Mouse (Mus musculus): Measurements from ENCODE around the gene Ralb. TPM values are rescaled to one million over a fixed set of nuclear protein-coding genes. Genes with fewer than 3 reads are reported as not detected.

Ralb gene
- polyA plus RNA-seq, 1 experiment from 2014 or later = 97.7 TPM

DNA sequence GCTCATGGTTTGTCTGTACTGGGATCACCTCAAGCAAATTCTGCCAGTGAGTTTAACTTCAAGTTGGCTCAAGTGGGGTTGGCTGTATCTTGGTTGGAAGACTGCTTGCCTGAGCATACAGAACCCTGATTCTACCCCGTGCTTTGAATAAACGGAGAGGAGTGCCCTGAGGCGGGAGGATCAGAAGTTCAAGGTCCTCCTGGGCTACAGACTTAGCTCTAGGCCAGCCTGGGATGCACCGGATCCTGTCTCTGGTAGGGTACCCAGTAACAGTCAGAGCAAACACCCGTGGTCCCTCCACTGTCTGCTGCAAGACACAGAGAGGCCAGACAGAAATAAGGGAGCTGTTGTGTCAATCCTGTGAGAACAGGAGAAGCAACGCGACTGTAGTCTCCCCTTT, 17.1 kb upstream of the Ralb start:
- no peaks in the 10 kb centered on the region for H3K27me3 ChIP-seq
- no peak overlapping the region for H3K4me2 ChIP-seq (replicated peaks)
- no peak overlapping the region for H3K4me3 ChIP-seq
- no peaks in the 10 kb centered on the region for H3K36me3 ChIP-seq
- 83% methylated on average over 7 of the region's 7 CpGs for WGBS
- ATAC-seq (ENCODE audit: low FRiP score) = no peak
- H3K9ac ChIP-seq = no peak overlapping the region
- no peak overlapping the region for H3K27ac ChIP-seq
- peaks cover 21% of the 10 kb centered on the region for H3K4me1 ChIP-seq
- no peaks in the 10 kb centered on the region for H3K9me3 ChIP-seq (replicated peaks)

DNA sequence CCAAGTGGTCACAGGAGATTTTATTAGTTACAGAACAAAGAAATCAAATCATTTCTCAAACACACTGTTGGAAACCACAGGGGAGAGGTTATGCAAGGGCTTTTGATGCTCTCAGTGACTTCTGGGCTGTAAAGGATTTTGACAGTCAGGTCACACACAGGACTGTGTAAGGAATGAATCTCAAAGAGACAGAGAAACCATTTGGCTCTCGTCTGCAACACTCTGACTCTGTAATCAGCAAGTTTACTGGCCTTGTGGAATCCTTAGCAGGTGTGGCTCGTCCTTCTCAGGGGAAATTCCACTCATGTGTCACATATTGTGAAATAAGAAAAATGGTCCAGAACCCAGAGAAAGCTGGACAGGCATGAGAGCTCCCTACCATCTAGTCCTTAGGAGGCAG, 16.4 kb upstream of the Ralb start:
- 42% methylated on average over 2 of the region's 2 CpGs for WGBS
- H3K9me3 ChIP-seq (replicated peaks) = no peaks in the 10 kb centered on the region
- H3K4me3 ChIP-seq = no peak overlapping the region
- H3K4me1 ChIP-seq = peaks cover 16% of the 10 kb centered on the region
- no peak overlapping the region for H3K27ac ChIP-seq
- H3K9ac ChIP-seq = no peak overlapping the region
- no peak overlapping the region for H3K4me2 ChIP-seq (replicated peaks)
- no peaks in the 10 kb centered on the region for H3K27me3 ChIP-seq
- no peak for ATAC-seq (ENCODE audit: low FRiP score)
- no peaks in the 10 kb centered on the region for H3K36me3 ChIP-seq

DNA sequence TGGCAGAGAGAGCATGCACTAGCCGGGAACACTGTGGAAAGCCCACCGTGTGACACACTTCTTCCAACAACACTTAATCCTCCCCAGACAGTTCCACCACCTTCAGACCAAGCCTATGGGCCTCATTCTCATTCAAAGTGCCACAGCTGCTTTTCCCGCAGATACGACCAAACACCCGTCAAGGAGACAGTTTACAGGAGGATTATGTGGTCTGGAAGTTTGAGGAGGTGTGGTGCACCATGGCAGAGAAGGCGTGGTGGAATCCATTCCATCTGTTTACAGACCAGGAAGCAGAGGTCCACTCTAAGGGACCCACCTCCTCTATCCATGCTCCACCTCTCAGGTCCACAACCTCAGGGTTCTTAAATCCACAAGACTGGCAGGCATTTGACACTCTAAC, 14.7 kb upstream of the Ralb start:
- H3K9ac ChIP-seq = no peak overlapping the region
- 81% methylated on average over 6 of the region's 6 CpGs for WGBS
- no peaks in the 10 kb centered on the region for H3K9me3 ChIP-seq (replicated peaks)
- H3K27ac ChIP-seq = no peak overlapping the region
- H3K4me2 ChIP-seq (replicated peaks) = no peak overlapping the region
- H3K4me3 ChIP-seq = no peak overlapping the region
- H3K27me3 ChIP-seq = no peaks in the 10 kb centered on the region
- H3K4me1 ChIP-seq = peaks cover 6% of the 10 kb centered on the region; the same call in 1 of the 2 replicates
- ATAC-seq (ENCODE audit: low FRiP score) = no peak
- no peaks in the 10 kb centered on the region for H3K36me3 ChIP-seq

DNA sequence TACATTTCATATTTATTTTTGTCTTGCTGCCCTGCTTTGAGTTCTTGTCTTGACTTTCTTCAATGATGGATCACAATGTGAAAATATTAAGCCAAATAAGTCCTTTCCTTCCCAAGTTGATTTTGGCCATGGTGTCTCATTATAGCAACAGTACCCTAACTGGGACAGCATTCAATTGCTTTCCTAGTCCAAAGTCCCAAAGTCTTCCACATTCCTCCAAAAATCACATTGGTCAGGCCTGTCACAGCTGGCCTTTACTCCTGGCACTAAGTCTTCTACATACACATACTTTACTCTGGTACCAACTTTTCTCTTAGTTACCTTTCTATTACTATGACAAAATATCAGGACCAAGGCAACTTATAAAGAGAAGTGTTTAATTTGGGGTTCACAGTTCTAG, 14.2 kb upstream of the Ralb start:
- Histone ChIP-seq H3K9ac (no peak overlapping the region), H3K4me3 (no peak overlapping the region), H3K4me2 (replicated peaks) (no peak overlapping the region), H3K36me3 (no peaks in the 10 kb centered on the region), H3K27ac (no peak overlapping the region), H3K4me1 (peaks cover 6% of the 10 kb centered on the region; the same call in 1 of the 2 replicates), H3K27me3 (no peaks in the 10 kb centered on the region), H3K9me3 (replicated peaks) (no peaks in the 10 kb centered on the region)
- ATAC-seq (ENCODE audit: low FRiP score) = no peak

DNA sequence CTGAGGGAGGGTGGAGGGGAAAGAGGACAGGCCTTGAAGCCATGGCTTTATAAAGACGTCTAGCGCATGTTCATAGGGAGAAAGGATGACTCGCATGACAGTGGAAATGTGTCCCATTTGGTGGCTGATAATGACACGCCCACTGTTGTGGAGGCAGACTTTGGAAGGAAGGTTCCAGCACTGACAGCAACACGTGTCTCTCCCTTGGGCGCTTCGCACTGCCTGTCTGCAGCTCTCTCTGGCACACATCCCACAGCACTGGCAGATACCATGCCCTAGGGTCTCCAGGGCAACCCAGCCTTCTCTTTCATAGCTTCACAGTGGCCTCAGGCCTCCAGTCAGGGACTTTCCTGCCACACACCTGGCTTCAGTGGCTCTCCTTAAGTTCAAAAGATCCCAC, 13.5 kb upstream of the Ralb start:
- Histone ChIP-seq H3K27ac (no peak overlapping the region), H3K9ac (no peak overlapping the region), H3K4me3 (no peak overlapping the region), H3K4me2 (replicated peaks) (no peak overlapping the region), H3K4me1 (peaks cover 6% of the 10 kb centered on the region; the same call in 1 of the 2 replicates), H3K36me3 (no peaks in the 10 kb centered on the region), H3K9me3 (replicated peaks) (no peaks in the 10 kb centered on the region), H3K27me3 (no peaks in the 10 kb centered on the region)
- WGBS = 85% methylated on average over 7 of the region's 7 CpGs
- ATAC-seq (ENCODE audit: low FRiP score) = no peak

DNA sequence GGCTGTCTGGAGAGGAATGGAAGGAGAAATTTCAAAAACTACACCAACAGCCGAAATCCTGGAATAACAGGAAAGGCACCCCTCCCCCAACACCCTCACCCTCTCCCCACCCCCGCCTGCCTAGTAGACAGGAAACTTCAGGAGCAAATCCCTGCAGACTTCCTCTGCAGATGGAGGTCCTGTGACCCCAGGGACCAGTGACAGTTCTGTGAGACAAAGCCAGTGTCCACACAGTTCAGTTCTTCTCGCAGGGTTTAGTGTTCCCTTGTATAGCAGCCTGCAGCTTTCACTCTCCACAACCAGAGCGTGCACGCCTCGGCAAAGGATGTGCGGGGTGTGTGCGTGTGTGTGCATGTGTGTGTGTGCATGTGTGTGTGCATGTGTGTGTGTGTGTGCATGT, 6.3 kb upstream of the Ralb start:
- H3K27me3 ChIP-seq = peaks cover 13% of the 10 kb centered on the region
- ATAC-seq (ENCODE audit: low FRiP score) = no peak

DNA sequence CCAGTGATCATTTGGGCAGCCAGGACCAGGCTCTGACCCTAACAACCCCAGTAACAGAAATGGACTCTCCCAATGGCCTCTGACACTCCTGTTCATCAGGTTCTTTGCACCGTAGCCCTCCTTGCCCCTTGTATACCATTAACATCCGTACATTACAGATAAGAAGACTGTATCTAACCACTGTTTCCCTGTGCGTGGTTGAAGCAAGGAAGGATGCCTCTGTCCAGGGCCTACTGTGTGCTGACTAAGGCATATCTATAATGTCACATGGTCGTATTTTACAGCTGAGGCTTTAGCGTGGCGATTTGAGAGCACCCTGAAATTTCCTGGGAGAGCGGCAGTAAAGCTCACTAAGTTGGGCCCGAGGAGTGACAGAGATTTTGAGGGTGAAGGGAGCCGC, 5.8 kb upstream of the Ralb start:
- Histone ChIP-seq H3K27me3 (peaks cover 14% of the 10 kb centered on the region), H3K9ac (no peak overlapping the region), H3K4me1 (peaks cover 13% of the 10 kb centered on the region; the same call in 1 of the 2 replicates), H3K9me3 (replicated peaks) (no peaks in the 10 kb centered on the region), H3K36me3 (no peaks in the 10 kb centered on the region), H3K4me3 (no peak overlapping the region), H3K27ac (0 out of 2 replicates have a peak overlapping the region, but pooled peaks have one; percentile 18), H3K4me2 (replicated peaks) (no peak overlapping the region)
- WGBS = 68% methylated on average over 9 of the region's 9 CpGs
- ATAC-seq (ENCODE audit: low FRiP score) = no peak

More for the DNA sequence above, 6.3 kb upstream of the Ralb start:
- Histone ChIP-seq H3K4me2 (replicated peaks) (no peak overlapping the region), H3K4me1 (peaks cover 13% of the 10 kb centered on the region; the same call in 1 of the 2 replicates), H3K27ac (0 out of 2 replicates have a peak overlapping the region, but pooled peaks have one; percentile 18), H3K4me3 (no peak overlapping the region), H3K36me3 (no peaks in the 10 kb centered on the region), H3K9me3 (replicated peaks) (no peaks in the 10 kb centered on the region), H3K9ac (no peak overlapping the region)
- WGBS = 65% methylated on average over 8 of the region's 8 CpGs

DNA sequence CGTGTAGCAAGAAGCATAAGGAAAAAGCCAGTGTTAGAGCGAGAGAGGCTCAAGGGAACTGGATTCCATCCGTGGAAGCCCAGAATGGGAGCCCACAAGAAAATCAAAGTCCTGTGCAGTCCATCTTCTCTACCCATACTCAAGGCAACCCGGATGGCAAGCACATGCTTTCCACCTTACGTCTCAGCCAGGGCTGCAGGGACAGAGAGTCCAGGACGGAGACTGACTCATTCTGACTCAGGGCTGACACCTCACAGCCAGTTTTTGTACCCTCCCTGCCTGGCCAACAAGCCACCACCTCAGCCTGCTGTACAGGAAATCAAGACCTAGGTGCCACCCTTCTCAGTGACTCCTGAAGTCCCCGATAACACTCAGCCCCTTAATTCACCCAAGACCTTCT, 4.9 kb upstream of the Ralb start:
- H3K27ac ChIP-seq = no peak overlapping the region
- H3K27me3 ChIP-seq = peaks cover 14% of the 10 kb centered on the region
- 83% methylated on average over 7 of the region's 7 CpGs for WGBS
- H3K4me1 ChIP-seq = peaks cover 16% of the 10 kb centered on the region
- H3K36me3 ChIP-seq = no peaks in the 10 kb centered on the region
- no peak overlapping the region for H3K4me2 ChIP-seq (replicated peaks)
- ATAC-seq (ENCODE audit: low FRiP score) = no peak
- H3K9me3 ChIP-seq (replicated peaks) = no peaks in the 10 kb centered on the region
- H3K9ac ChIP-seq = no peak overlapping the region
- no peak overlapping the region for H3K4me3 ChIP-seq

DNA sequence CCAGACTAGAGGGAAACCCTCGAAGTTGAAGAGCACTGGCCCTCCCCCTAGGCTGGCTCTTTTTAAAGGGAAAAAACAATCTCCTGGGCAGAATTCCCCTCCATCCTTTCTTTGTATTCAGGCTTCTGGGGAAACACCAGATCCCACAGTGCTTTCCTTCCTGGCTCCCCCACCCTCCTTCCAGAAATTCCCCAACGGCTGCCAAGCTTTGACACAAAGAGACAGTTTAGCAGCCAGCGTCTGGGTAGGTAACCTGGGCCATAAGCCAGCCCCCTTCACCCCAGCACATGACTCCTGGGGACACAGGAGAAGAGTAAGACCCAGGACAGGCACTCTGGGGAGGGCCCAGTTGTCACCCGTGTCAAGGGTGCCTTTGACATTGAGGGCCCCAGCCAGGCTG, 4.0 kb upstream of the Ralb start:
- no peak overlapping the region for H3K4me3 ChIP-seq
- WGBS = 52% methylated on average over 4 of the region's 4 CpGs
- no peaks in the 10 kb centered on the region for H3K36me3 ChIP-seq
- no peak overlapping the region for H3K27ac ChIP-seq
- no peak overlapping the region for H3K4me2 ChIP-seq (replicated peaks)
- ATAC-seq (ENCODE audit: low FRiP score) = no peak
- no peaks in the 10 kb centered on the region for H3K9me3 ChIP-seq (replicated peaks)
- peaks cover 22% of the 10 kb centered on the region for H3K4me1 ChIP-seq
- H3K9ac ChIP-seq = no peak overlapping the region
- peaks cover 14% of the 10 kb centered on the region for H3K27me3 ChIP-seq

DNA sequence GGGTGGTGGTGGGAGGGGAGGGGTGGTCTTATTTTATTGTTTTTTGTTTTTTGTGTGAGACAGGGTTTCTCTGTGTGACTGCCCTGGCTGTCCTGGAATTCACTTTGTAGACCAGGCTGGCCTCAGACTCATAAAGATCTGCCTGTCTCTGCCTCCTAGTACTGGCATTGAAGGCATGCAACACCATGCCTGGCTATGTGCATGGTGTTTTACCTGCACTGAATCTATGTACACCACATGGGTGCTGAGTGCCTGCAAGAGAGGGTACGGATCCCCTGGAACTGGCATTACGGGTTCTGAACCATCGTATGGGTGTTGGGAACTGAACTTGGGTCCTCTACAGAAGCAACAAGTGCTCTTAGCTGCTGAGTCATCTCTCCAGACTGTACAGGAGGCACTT, 1.4 kb upstream of the Ralb start:
- no peaks in the 10 kb centered on the region for H3K36me3 ChIP-seq
- no peak overlapping the region for H3K9ac ChIP-seq
- no peak for ATAC-seq (ENCODE audit: low FRiP score)
- no peaks in the 10 kb centered on the region for H3K9me3 ChIP-seq (replicated peaks)
- peaks cover 22% of the 10 kb centered on the region for H3K4me1 ChIP-seq
- H3K4me2 ChIP-seq (replicated peaks) = no peak overlapping the region
- H3K27me3 ChIP-seq = peaks cover 14% of the 10 kb centered on the region
- no peak overlapping the region for H3K27ac ChIP-seq
- WGBS = 93% methylated on average over 3 of the region's 3 CpGs
- no peak overlapping the region for H3K4me3 ChIP-seq

DNA sequence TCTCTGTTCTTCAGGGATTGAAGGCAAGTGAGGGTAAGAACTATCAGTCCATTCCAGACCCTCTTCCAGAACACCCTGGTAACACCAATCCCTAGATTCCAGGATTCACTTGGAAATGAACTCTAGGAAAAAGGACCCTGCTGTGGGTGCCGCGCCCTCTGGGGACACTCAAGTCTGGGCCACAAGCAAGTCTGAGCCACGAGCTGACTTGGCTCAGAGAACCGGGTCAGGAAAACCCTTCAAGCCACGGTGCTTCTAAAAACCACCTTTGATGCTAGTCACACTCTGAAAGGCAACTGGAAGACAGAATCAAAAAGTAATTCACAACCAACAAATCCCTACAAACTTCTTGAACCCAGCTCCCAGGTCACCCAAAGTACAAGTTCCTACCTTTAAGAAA, 786 bp downstream of the Ralb start:
- WGBS = 26% methylated on average over 5 of the region's 5 CpGs
- H3K9ac ChIP-seq = peak overlapping the region; percentile 82; the same call in 1 of the 2 replicates
- H3K36me3 ChIP-seq = peaks cover 3% of the 10 kb centered on the region; the same call in 1 of the 2 replicates
- H3K27ac ChIP-seq = no peak overlapping the region
- peak overlapping the region; percentile 74 for H3K4me2 ChIP-seq (replicated peaks)
- H3K9me3 ChIP-seq (replicated peaks) = no peaks in the 10 kb centered on the region
- ATAC-seq (ENCODE audit: low FRiP score) = no peak
- H3K27me3 ChIP-seq = peaks cover 14% of the 10 kb centered on the region
- peak overlapping the region; percentile 67 for H3K4me3 ChIP-seq
- peaks cover 14% of the 10 kb centered on the region for H3K4me1 ChIP-seq

DNA sequence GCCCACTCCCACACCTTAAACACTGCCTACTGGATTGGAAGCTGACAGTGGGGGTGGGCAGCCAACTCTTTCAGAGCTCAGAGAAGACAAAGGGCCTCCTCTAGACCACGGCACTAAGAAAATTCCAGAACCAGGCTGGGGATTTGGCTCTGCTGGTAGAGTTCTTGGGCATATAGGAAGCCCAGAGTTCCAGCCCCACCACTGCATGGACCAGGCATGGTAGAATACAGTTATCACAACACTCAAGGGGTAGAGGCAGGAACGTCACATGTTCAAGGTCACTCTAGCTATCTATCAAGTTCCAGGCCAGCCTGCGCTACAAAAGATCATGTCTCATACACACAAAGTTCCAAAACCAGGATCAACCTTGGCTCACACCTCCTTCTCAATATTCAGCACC, 1.4 kb downstream of the Ralb start:
- Histone ChIP-seq H3K9me3 (replicated peaks) (no peaks in the 10 kb centered on the region), H3K4me3 (peak overlapping the region; percentile 67), H3K27ac (no peak overlapping the region), H3K4me1 (peaks cover 11% of the 10 kb centered on the region), H3K4me2 (replicated peaks) (peak overlapping the region; percentile 74), H3K36me3 (peaks cover 3% of the 10 kb centered on the region; the same call in 1 of the 2 replicates), H3K27me3 (peaks cover 14% of the 10 kb centered on the region), H3K9ac (no peak overlapping the region)
- no peak for ATAC-seq (ENCODE audit: low FRiP score)
- 89% methylated on average over 3 of the region's 3 CpGs for WGBS

DNA sequence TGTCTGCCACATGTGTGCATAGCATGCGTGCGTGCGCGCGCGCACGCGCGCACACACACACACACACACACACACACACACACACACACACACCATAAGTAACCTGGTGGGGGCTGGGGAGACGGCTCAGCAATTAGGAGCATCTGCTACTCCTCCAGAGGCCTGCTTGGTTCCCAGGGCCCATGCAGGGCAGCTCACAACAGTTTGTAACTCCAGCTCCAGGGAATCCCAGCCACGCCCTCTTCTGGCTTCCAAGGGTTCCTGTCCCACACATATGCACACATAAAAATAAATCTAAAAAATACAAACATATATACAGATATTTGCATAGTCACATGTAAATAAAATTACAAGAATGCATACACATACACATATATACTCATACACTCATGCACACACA, 1.9 kb downstream of the Ralb start:
- ATAC-seq (ENCODE audit: low FRiP score) = no peak
- peak overlapping the region; percentile 74 for H3K4me2 ChIP-seq (replicated peaks)

More for the DNA sequence above, 1.9 kb downstream of the Ralb start:
- Histone ChIP-seq H3K4me3 (no peak overlapping the region), H3K27me3 (peaks cover 14% of the 10 kb centered on the region), H3K27ac (no peak overlapping the region), H3K36me3 (peaks cover 3% of the 10 kb centered on the region; the same call in 1 of the 2 replicates), H3K4me1 (peaks cover 10% of the 10 kb centered on the region), H3K9me3 (replicated peaks) (no peaks in the 10 kb centered on the region), H3K9ac (no peak overlapping the region)
- 88% methylated on average over 11 of the region's 11 CpGs for WGBS
